Mouse (Mus musculus): Measurements from ENCODE around the gene Rnf34. TPM values are rescaled to one million over a fixed set of nuclear protein-coding genes. Genes with fewer than 3 reads are reported as not detected.

Gene Rnf34
- total RNA-seq, 2 experiments from 2014 or later = 50.2 to 71.5 TPM

- DNase-seq (ENCODE audit: low spot score in 2 of 2) = no peak
These were observed 13.2 kb downstream of the Rnf34 start for GRCm38 (mm10) chr5:122863053-122863452.

- DNase-seq (ENCODE audit: low spot score in 2 of 2) = no peak
These were observed 22.8 kb downstream of the Rnf34 start for GRCm38 (mm10) chr5:122872626-122873025.

GRCm38 (mm10) chr5:122873573-122873972 is 23.7 kb downstream of the Rnf34 start:
- no peak for DNase-seq (ENCODE audit: low spot score in 2 of 2)

GRCm38 (mm10) chr5:122874359-122874758 is 24.5 kb downstream of the Rnf34 start:
- no peak for DNase-seq (ENCODE audit: low spot score in 2 of 2)

GRCm38 (mm10) chr5:122876671-122877070 is 26.8 kb downstream of the Rnf34 start:
- no peak for DNase-seq (ENCODE audit: low spot score in 2 of 2)

GRCm38 (mm10) chr5:122880241-122880980 is 30.6 kb downstream of the Rnf34 start:
- DNase-seq (ENCODE audit: low spot score in 2 of 2) = no peak

- DNase-seq (ENCODE audit: low spot score in 2 of 2) = peak; percentile 35 to 78
These were observed 31.5 kb downstream of the Rnf34 start for GRCm38 (mm10) chr5:122881313-122881712.

- DNase-seq (ENCODE audit: low spot score in 2 of 2) = no peak
These were observed 32.6 kb downstream of the Rnf34 start for GRCm38 (mm10) chr5:122882256-122883050.

GRCm38 (mm10) chr5:122883237-122883636 is 33.4 kb downstream of the Rnf34 start:
- no peak for DNase-seq (ENCODE audit: low spot score in 2 of 2)

- no peak for DNase-seq (ENCODE audit: low spot score in 2 of 2)
These were observed 33.9 kb downstream of the Rnf34 start for GRCm38 (mm10) chr5:122883652-122884235.

- DNase-seq (ENCODE audit: low spot score in 2 of 2) = no peak
These were observed 34.9 kb downstream of the Rnf34 start for GRCm38 (mm10) chr5:122884594-122885348.

GRCm38 (mm10) chr5:122887033-122887432 is 37.2 kb downstream of the Rnf34 start:
- DNase-seq (ENCODE audit: low spot score in 2 of 2) = no peak

- no peak for DNase-seq (ENCODE audit: low spot score in 2 of 2)
These were observed 38.2 kb downstream of the Rnf34 start for GRCm38 (mm10) chr5:122887926-122888611.

- DNase-seq (ENCODE audit: low spot score in 2 of 2) = no peak
These were observed 38.9 kb downstream of the Rnf34 start for GRCm38 (mm10) chr5:122888612-122889214.

GRCm38 (mm10) chr5:122890396-122890795 is 40.5 kb downstream of the Rnf34 start:
- DNase-seq (ENCODE audit: low spot score in 2 of 2) = no peak

GRCm38 (mm10) chr5:122893270-122893669 is 43.4 kb downstream of the Rnf34 start:
- no peak for DNase-seq (ENCODE audit: low spot score in 2 of 2)

- peak in 1 of 2 experiments; percentile 66 for DNase-seq (ENCODE audit: low spot score in 2 of 2)
These were observed 44.3 kb downstream of the Rnf34 start for GRCm38 (mm10) chr5:122894007-122894637.

GRCm38 (mm10) chr5:122894821-122895220 is 45.0 kb downstream of the Rnf34 start:
- no peak for DNase-seq (ENCODE audit: low spot score in 2 of 2)

- no peak for DNase-seq (ENCODE audit: low spot score in 2 of 2)
These were observed 48.3 kb downstream of the Rnf34 start for GRCm38 (mm10) chr5:122898153-122898552.
